Mouse (Mus musculus) cerebellum, adult 2 months (tissue): ENCODE data around the gene Asic3.

ENCODE experiments used
- CTCF ChIP-seq: fragments of 200-500 bp; IDR thresholded peaks from 2 replicates; pipeline ENCODE4 v1.5.1; 2011; ENCODE audit warnings: low read depth, mild to moderate bottlenecking, control low read depth, low read length, moderate library complexity, borderline replicate concordance; ENCODE audit not compliant: insufficient read depth
- POLR2A ChIP-seq: fragments of 200-500 bp; IDR thresholded peaks from 2 replicates; pipeline ENCODE4 v1.6.1; 2011; ENCODE audit warnings: low read length, control low read depth, borderline replicate concordance; ENCODE audit not compliant: insufficient read depth

DNA sequence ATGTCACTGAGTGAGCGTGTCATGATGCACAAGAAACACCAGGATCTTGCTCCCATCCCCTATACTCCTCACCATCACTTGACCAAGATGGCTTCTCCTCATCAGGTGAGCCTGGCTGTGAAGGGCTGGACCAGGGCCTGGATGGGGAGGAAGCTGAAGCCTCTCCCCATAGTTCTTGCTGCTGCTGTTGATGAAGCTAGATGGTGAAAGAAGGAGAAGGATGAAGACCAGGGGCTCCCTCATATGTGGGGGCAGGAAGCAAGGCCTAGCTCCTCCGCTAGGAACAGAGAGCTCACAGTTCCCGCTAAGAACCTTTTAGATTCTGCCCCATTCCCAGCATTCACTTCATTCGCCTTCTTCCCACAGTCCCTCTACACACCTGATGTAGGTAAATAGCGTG, 27.8 kb upstream of the Asic3 start:
- TF ChIP-seq CTCF = no peak
- no peak for TF ChIP-seq POLR2A
